Mouse (Mus musculus): ENCODE data around the gene Notch4.
"Not testable (repeated sequence)": the region's sequence is repeated elsewhere in the genome, so short reads cannot be mapped to it uniquely, and the experiment has no call there.

The Notch4 gene

DNA sequence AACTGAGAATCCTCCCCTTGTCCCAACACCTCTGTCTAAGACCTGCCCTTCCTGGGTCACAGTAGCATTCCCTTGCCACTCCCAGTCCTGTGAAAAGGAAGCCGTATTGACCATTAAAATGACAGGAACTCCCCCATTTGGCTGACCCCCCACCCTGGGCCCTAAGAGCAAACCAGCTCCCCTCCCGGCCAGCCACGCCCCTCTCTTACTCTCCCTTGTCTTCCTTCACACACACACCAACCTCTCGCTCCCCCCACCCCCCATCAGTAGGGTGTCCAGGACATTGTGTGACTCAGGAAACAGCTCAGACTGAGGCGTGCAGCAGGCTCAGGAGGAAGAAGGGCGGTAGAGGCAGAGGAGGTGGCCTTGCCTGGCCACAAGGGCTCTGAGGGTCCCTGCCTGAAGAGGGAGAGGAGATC is at the start of gene Notch4:
Notch4 (plus strand) TSS at position 266 of the 419 bp plus-strand sequence.
- no peak for DNase-seq

DNA sequence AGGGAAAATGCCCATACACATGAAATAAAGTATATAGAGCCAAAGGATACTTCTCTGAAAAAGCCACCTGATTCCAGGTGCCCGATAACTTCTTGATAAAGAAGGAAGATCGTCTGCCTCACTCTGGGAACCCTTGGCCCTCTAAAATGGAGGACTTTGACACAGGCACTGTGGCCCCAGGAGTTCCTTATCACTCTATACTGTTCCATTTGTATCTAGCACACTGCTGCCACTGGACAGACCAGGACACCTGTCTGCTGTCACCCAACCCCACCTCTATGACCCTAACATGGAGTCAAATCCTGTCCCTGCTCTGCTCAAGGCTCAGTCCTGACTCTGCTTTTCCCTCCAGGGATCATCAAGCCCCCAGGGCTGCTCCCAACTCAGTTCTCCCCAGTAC is 47.6 kb upstream of the Notch4 start:
- no peak for DNase-seq

- DNase-seq, result no peak
Observed at GRCm38 (mm10) chr17:34517252-34517651, 46.8 kb upstream of the Notch4 start, which contains the start of gene Btnl6. Btnl6 (minus strand) TSS chr17:34517352.

GRCm38 (mm10) chr17:34517795-34518194 is 46.3 kb upstream of the Notch4 start:
- no peak for DNase-seq

DNA sequence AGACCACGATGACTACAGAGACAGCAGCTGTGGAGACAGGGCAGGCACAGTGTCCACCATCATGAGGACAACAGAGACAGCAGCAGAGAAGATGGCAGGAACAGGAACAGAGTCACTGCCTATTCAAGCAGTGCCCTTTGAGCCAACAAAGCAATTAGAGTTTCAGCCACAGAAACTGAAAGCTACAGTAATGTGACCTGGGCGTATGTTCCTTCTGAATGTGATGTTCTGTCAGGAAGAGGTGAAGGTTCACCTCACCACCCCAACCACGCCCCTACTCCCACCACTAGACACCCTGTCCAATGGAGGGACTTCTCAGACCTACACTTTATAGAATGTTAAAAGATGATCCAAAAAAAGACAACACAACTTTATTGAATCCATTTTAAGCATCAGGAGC is 45.5 kb upstream of the Notch4 start:
- DNase-seq, result not testable (repeated sequence)

DNA sequence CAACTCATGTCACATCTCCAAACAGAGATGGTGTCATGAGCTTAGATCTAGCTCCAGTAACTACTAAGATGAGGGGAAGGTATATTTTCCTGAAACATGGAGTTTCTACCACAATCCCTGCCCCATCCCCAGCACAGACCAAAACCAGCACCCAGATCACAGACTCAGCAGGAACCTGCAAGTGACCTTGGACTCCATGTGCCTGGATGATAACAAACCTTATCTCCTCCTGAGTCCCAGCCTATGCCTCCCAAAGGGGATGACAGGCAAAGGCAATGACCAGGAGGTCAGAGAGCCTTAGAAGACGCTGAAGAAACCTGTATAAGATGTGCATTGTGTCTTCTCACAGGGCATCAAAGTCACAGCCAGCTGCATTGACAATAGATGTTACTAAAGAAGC is 45.1 kb upstream of the Notch4 start:
- DNase-seq, result no peak

DNA sequence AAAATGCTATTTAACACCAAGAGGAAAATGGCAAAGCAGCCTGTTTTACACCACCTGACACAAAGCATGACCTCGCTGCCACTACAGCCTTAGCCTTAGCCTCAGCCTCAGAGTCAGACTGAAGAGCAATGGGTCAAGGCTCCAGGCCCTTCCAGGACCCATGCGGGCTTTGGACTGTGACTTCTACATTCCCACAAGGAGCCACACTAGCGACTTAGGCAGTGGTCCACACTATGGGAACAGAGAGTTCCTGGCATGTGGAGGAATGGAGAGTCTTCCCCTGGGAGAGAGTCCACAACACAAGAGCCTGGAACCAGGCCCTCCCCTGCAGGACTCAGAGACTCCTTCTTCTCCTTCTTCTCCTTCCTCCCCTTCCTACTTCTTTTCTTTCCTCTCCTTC is 31.4 kb upstream of the Notch4 start:
- DNase-seq, result no peak

- DNase-seq, result not testable (repeated sequence)
Observed at GRCm38 (mm10) chr17:34543567-34543966, 20.5 kb upstream of the Notch4 start.

DNA sequence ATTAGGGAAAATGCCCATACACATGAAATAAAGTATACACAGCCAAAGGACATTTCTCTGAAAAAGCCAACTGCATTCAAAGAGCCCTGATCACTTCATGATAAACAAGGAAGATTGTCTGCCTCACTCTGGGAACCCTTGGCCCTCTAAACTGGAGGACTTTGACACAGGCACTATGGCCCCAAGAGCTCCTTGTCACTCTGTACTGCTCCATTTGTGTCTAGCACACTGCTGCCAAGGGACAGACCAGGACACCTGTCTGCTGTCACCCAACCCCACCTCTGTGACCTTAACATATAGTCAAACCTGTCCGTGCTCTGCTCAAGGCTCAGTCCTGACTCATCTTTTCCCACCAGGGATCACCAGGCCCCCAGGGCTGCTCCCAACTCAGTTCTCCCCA is 17.3 kb upstream of the Notch4 start:
- no peak for DNase-seq

GRCm38 (mm10) chr17:34547601-34548000 is 16.5 kb upstream of the Notch4 start:
- no peak for DNase-seq

GRCm38 (mm10) chr17:34549156-34549555 is 14.9 kb upstream of the Notch4 start:
- no peak for DNase-seq

DNA sequence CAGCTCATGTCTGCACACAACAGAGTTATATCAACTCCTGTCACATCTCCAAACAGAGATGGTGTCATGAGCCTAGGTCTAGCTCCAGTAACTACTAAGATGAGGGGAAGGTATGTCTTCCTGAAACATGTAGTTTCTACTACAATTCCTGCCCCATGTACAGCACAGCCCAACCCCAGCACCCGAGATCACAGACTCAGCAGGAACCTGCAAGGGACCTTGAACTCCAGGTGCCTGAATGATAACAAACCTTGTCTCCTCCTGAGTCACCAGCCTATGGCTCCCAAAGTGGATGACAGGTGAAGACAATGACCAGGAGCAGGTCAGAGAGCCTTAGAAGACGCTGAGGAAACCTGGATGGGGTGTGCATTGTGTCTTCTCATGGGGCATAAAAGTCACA is 14.2 kb upstream of the Notch4 start:
- no peak for DNase-seq

DNA sequence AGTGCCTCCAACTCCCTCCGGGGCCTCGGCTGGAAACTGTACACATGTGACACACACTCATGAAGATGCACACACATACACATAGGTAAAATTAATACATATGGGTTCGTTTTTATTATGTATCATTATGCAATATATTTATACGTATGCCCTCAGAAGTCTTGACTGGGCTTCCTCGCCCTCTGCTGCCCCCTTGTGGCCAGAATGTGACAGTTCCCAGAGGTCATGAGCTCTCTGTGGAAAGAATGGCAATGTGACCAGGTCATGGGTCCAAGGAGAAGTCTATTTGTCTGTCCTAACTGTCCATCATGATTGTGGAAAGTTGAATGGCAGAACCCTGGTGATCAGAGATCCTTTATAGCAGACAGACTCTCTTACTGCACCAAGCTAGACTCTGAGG is 8.6 kb upstream of the Notch4 start:
- DNase-seq, result peak; percentile 63 to 84

- DNase-seq, result no peak
Observed at GRCm38 (mm10) chr17:34556406-34556805, 7.7 kb upstream of the Notch4 start.

DNA sequence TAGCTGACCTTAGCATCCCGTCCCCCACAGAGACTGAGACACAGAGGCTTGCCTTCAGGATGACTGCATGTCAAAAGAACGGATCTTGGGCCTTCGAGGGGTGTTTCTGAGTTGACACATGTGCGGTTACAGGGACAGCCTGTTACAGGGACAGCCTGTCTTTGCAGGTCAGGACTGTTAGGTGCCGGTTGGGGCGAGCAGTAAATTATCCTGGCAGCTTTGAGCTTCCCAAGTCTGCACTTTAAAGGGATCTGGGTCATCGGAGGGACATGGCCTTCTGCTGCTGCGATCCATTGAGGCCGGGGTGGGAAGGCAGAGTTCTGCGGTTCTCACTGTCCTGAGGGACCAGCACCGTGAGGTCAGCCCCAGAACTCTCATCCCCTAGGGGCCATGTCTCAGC is 6.7 kb upstream of the Notch4 start:
- DNase-seq, result no peak

- DNase-seq, result no peak
Observed at GRCm38 (mm10) chr17:34559116-34559515, 5.0 kb upstream of the Notch4 start.

DNA sequence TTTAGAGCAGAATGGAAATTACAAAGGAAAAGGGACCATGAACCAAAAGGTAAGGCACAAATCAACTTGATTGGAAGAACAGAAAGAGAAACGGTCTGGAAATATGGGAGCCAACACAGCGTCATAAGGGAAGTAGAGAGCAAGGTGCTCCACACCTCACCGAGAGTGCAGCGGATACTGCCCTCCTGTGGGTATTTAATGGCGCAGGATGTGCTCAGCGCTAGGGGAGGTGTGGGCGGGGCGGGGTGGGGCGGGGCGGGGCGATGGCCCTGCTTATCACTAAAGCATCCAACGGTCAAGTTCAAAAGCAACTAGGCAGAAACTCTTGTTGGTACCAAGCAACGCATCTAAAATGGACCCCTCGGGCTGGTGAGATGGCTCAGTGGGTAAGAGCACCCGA is 4.2 kb upstream of the Notch4 start:
- DNase-seq, result no peak

- no peak for DNase-seq
Observed at GRCm38 (mm10) chr17:34560438-34560837, 3.6 kb upstream of the Notch4 start.

DNA sequence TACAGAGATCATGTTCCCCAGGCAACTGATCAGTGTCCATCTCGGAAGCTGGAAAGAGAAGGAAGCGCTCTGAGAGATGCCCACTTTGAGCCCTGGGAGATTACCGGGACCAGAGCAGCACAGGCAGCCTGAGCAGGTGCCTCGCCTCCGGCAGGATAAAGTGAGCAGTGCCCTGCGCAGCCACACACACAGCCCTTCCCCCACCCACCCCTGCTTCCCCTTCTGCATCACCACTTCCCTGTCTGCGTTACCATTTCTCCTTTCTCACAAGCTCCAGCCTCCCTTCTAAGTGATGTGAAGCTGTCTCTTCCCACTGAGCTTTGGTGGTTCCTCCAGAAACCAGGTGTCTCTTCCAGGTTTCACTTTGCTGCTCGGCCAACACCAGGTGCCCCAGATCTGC is 2.9 kb upstream of the Notch4 start:
- peak in 1 of 2 experiments; percentile 56 for DNase-seq

GRCm38 (mm10) chr17:34562595-34562994 is 1.5 kb upstream of the Notch4 start:
- no peak for DNase-seq

DNA sequence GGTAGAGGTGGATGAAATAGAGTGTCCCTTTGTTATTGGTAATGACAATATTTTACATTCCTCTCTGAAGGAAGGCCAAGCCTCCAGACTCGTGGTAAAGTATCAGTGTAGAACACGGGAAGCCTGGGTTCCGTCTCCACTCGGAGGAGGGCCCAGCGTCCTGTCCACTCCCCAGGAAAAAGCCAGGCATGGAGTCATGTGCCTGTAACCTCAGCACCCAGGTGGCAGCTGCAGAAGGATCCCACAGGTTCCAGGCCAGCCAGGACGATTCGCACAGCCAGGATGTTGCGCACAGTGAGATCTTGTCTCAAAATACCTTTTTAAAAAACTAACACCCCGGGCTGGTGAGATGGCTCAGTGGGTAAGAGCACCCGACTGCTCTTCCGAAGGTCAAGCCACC is 714 bp upstream of the Notch4 start:
- no peak for DNase-seq

GRCm38 (mm10) chr17:34564796-34565195 is 728 bp downstream of the Notch4 start:
- no peak for DNase-seq

DNA sequence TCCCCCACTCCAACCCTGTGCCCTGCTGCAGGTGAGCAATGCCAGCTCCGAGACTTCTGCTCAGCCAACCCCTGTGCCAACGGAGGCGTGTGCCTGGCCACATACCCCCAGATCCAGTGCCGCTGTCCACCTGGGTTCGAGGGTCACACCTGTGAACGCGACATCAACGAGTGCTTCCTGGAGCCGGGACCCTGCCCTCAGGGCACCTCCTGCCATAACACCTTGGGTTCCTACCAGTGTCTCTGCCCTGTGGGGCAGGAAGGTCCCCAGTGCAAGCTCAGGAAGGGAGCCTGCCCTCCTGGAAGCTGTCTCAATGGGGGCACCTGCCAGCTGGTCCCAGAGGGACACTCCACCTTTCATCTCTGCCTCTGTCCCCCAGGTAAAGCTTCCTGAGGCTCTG is 3.2 kb downstream of the Notch4 start:
- DNase-seq, result no peak

DNA sequence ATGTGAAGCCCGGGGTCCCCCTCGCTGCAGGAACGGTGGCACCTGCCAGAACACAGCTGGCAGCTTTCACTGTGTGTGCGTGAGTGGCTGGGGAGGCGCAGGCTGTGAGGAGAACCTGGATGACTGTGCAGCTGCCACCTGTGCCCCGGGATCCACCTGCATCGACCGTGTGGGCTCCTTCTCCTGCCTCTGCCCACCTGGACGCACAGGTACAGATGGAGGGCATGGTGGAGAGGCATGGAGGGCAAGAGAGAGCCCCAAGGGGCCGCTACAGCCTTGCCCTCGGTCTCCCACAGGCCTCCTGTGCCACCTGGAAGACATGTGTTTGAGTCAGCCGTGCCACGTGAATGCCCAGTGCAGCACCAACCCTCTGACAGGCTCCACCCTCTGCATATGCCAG is 4.4 kb downstream of the Notch4 start:
- no peak for DNase-seq

DNA sequence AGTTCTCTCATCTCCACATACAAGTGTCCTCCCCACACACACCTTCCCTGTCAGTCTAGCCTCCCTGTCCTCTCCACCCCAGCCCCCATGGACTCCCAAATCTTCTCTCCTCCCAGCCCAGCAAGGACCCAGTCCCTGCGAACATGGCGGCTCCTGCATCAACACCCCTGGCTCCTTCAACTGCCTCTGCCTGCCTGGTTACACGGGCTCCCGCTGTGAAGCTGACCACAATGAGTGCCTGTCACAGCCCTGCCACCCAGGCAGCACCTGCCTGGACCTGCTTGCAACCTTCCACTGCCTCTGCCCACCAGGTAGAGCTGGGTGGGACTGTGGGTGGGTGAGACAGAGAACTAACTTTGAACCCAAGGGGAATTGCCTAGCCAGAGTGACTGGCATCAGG is 5.9 kb downstream of the Notch4 start:
- DNase-seq, result no peak

DNA sequence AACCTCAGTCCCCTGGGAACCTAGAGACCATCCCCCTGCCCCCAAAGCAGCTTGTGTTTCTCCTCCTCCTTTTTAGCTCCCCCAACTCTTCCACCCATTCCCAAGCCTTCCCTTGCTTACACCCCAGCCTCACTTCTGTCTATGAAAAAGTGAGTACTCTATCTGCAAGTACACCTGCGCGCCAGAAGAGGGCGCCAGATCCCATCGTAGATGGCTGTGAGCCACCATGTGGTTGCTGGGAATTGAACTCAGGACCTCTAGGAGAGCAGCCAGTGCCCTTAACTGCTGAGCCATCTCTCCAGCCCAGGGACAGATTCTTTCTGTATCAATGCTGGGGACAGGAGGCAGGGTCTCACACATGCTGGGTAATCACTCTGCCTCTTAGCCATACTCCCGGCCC is 7.8 kb downstream of the Notch4 start:
- no peak for DNase-seq
